Mouse (Mus musculus) kidney, adult 2 months (tissue): Measurements from ENCODE around the gene Tifa.

Source experiments
- CTCF ChIP-seq: fragments of 200-500 bp; conservative IDR thresholded peaks from 2 replicates; pipeline ENCODE4 v1.5.1; 2011; ENCODE audit warnings: low read depth, mild to moderate bottlenecking, control low read depth, low read length, moderate library complexity, mixed read lengths; ENCODE audit not compliant: insufficient read depth, insufficient read length
- POLR2A ChIP-seq: fragments of 200-500 bp; IDR thresholded peaks from one replicate; pipeline ENCODE4 v1.6.1; 2011; ENCODE audit warnings: low read depth, low read length, control low read depth

DNA sequence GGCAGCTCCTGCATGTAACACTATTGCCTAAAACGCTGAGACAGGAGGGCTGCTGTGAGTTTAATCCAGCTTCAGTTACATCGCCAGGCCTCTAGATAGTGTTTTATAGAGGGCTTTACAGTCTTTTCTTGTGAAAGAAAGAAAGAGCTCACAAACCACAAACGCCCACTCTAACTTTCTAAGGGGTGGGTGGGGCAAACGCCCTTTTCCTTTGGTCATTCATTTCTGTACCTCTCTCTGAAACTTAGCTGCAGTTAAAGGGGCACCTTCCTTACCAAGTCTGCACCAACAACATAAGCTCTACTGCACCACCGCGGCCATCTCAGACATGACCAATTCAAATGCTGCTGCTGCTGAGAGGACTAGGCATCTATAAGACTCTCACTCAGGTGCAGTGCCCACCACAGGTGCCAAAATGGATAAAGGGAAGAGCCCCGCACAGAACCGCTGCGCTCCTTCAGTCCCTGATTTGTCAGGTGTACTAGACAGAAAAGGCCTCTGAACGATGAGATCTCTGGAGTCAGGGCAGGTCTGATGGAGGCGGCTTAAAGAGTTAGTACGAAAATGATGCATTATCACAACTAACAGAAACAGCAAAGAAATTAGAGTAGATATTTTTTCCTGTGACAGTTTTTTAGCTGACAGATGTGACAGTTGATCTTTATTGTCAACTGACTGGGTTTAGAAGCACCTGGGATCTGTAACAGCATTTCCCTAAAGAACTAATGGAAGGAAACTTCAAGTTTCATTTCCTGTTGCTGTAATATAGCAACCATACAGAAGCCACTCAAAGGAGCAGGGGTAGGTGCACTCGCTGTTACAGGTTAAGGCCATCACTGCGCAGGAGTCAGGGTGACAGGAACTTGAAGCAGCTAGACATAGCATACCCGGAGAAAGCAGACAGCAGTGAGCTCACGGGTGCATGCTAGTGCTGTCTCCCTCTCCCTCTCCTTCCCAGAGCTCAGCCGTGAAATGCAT, 34.6 kb downstream of the Tifa start:
- TF ChIP-seq CTCF (no peak), POLR2A (no peak)
